Mouse (Mus musculus): ENCODE results near the gene Sim2. TPM values are rescaled to one million over a fixed set of nuclear protein-coding genes. Genes with fewer than 3 reads are reported as not detected.

Gene Sim2
- polyA plus RNA-seq, 1 experiment from 2014 or later: 1.2 TPM

- Histone ChIP-seq H3K27me3 (ENCODE audit: control insufficient read depth, insufficient read depth, low read length) (no peaks in the 10 kb centered on the region; the same call in 1 of the 2 replicates), H3K4me3 (ENCODE audit: low read depth, low read length) (no peak overlapping the region), H3K36me3 (ENCODE audit: control insufficient read depth, insufficient read depth, low read length) (no peaks in the 10 kb centered on the region), H3K9ac (ENCODE audit: low read length) (no peak overlapping the region), H3K9me3 (ENCODE audit: control insufficient read depth, low read length) (no peaks in the 10 kb centered on the region), H3K4me2 (ENCODE audit: low read depth, low read length, severe bottlenecking) (no peak overlapping the region), H3K27ac (ENCODE audit: low read depth, low read length) (no peak overlapping the region), H3K4me1 (replicated peaks; ENCODE audit: control insufficient read depth, insufficient read depth, low read length) (no peaks in the 10 kb centered on the region)
- no peak for ATAC-seq (replicated peaks; ENCODE audit: low FRiP score)
- no peak for DNase-seq (ENCODE audit: low spot score)
- WGBS: 92% methylated on average over 3 of the region's 3 CpGs
Observed at GRCm38 (mm10) chr16:94050368-94050767, 34.4 kb upstream of the Sim2 start.

GRCm38 (mm10) chr16:94055176-94055575 lies 29.6 kb upstream of the Sim2 start:
- no peaks in the 10 kb centered on the region for H3K9me3 ChIP-seq (ENCODE audit: control insufficient read depth, low read length)
- H3K27me3 ChIP-seq (ENCODE audit: control insufficient read depth, insufficient read depth, low read length): no peaks in the 10 kb centered on the region; the same call in 1 of the 2 replicates
- no peak for DNase-seq (ENCODE audit: low spot score)
- no peak for ATAC-seq (replicated peaks; ENCODE audit: low FRiP score)
- no peak overlapping the region for H3K9ac ChIP-seq (ENCODE audit: low read length)
- no peak overlapping the region for H3K4me2 ChIP-seq (ENCODE audit: low read depth, low read length, severe bottlenecking)
- 75% methylated on average over 12 of the region's 12 CpGs for WGBS
- H3K36me3 ChIP-seq (ENCODE audit: control insufficient read depth, insufficient read depth, low read length): no peaks in the 10 kb centered on the region
- H3K4me3 ChIP-seq (ENCODE audit: low read depth, low read length): no peak overlapping the region
- no peak overlapping the region for H3K27ac ChIP-seq (ENCODE audit: low read depth, low read length)
- no peaks in the 10 kb centered on the region for H3K4me1 ChIP-seq (replicated peaks; ENCODE audit: control insufficient read depth, insufficient read depth, low read length)

GRCm38 (mm10) chr16:94055576-94055975 lies 29.2 kb upstream of the Sim2 start:
- Histone ChIP-seq H3K27ac (ENCODE audit: low read depth, low read length) (no peak overlapping the region), H3K9ac (ENCODE audit: low read length) (no peak overlapping the region), H3K9me3 (ENCODE audit: control insufficient read depth, low read length) (no peaks in the 10 kb centered on the region), H3K4me1 (replicated peaks; ENCODE audit: control insufficient read depth, insufficient read depth, low read length) (no peaks in the 10 kb centered on the region), H3K4me2 (ENCODE audit: low read depth, low read length, severe bottlenecking) (no peak overlapping the region), H3K36me3 (ENCODE audit: control insufficient read depth, insufficient read depth, low read length) (no peaks in the 10 kb centered on the region), H3K27me3 (ENCODE audit: control insufficient read depth, insufficient read depth, low read length) (no peaks in the 10 kb centered on the region; the same call in 1 of the 2 replicates), H3K4me3 (ENCODE audit: low read depth, low read length) (no peak overlapping the region)
- no peak for ATAC-seq (replicated peaks; ENCODE audit: low FRiP score)
- WGBS: 34% methylated on average over 8 of the region's 8 CpGs
- no peak for DNase-seq (ENCODE audit: low spot score)

GRCm38 (mm10) chr16:94059820-94060219 lies 24.9 kb upstream of the Sim2 start:
- Histone ChIP-seq H3K9me3 (ENCODE audit: control insufficient read depth, low read length) (no peaks in the 10 kb centered on the region), H3K4me3 (ENCODE audit: low read depth, low read length) (no peak overlapping the region), H3K36me3 (ENCODE audit: control insufficient read depth, insufficient read depth, low read length) (no peaks in the 10 kb centered on the region), H3K9ac (ENCODE audit: low read length) (no peak overlapping the region), H3K27ac (ENCODE audit: low read depth, low read length) (no peak overlapping the region), H3K27me3 (ENCODE audit: control insufficient read depth, insufficient read depth, low read length) (no peaks in the 10 kb centered on the region), H3K4me2 (ENCODE audit: low read depth, low read length, severe bottlenecking) (no peak overlapping the region), H3K4me1 (replicated peaks; ENCODE audit: control insufficient read depth, insufficient read depth, low read length) (no peaks in the 10 kb centered on the region)
- DNase-seq (ENCODE audit: low spot score): no peak
- ATAC-seq (replicated peaks; ENCODE audit: low FRiP score): no peak
- WGBS: 63% methylated on average over 9 of the region's 9 CpGs

- 62% methylated on average over 9 of the region's 9 CpGs for WGBS
- no peak for DNase-seq (ENCODE audit: low spot score)
Observed at GRCm38 (mm10) chr16:94064211-94064610, 20.5 kb upstream of the Sim2 start.

GRCm38 (mm10) chr16:94065728-94066674 lies 18.7 kb upstream of the Sim2 start:
- H3K4me3 ChIP-seq (ENCODE audit: low read depth, low read length): no peak overlapping the region
- no peak overlapping the region for H3K9ac ChIP-seq (ENCODE audit: low read length)
- no peaks in the 10 kb centered on the region for H3K27me3 ChIP-seq (ENCODE audit: control insufficient read depth, insufficient read depth, low read length)
- no peak overlapping the region for H3K27ac ChIP-seq (ENCODE audit: low read depth, low read length)
- H3K4me2 ChIP-seq (ENCODE audit: low read depth, low read length, severe bottlenecking): no peak overlapping the region
- no peaks in the 10 kb centered on the region for H3K9me3 ChIP-seq (ENCODE audit: control insufficient read depth, low read length)
- no peaks in the 10 kb centered on the region for H3K4me1 ChIP-seq (replicated peaks; ENCODE audit: control insufficient read depth, insufficient read depth, low read length)
- no peak for DNase-seq (ENCODE audit: low spot score)
- 71% methylated on average over 24 of the region's 24 CpGs for WGBS
- no peak for ATAC-seq (replicated peaks; ENCODE audit: low FRiP score)
- no peaks in the 10 kb centered on the region for H3K36me3 ChIP-seq (ENCODE audit: control insufficient read depth, insufficient read depth, low read length)

More at GRCm38 (mm10) chr16:94064211-94064610, 20.5 kb upstream of the Sim2 start:
- H3K9me3 ChIP-seq (ENCODE audit: control insufficient read depth, low read length): no peaks in the 10 kb centered on the region
- H3K27me3 ChIP-seq (ENCODE audit: control insufficient read depth, insufficient read depth, low read length): no peaks in the 10 kb centered on the region
- H3K4me2 ChIP-seq (ENCODE audit: low read depth, low read length, severe bottlenecking): no peak overlapping the region
- H3K4me3 ChIP-seq (ENCODE audit: low read depth, low read length): no peak overlapping the region
- no peak overlapping the region for H3K27ac ChIP-seq (ENCODE audit: low read depth, low read length)
- ATAC-seq (replicated peaks; ENCODE audit: low FRiP score): no peak
- no peaks in the 10 kb centered on the region for H3K4me1 ChIP-seq (replicated peaks; ENCODE audit: control insufficient read depth, insufficient read depth, low read length)
- H3K36me3 ChIP-seq (ENCODE audit: control insufficient read depth, insufficient read depth, low read length): no peaks in the 10 kb centered on the region
- no peak overlapping the region for H3K9ac ChIP-seq (ENCODE audit: low read length)

GRCm38 (mm10) chr16:94066771-94067170 lies 18.0 kb upstream of the Sim2 start:
- Histone ChIP-seq H3K4me1 (replicated peaks; ENCODE audit: control insufficient read depth, insufficient read depth, low read length) (no peaks in the 10 kb centered on the region), H3K4me2 (ENCODE audit: low read depth, low read length, severe bottlenecking) (no peak overlapping the region), H3K9me3 (ENCODE audit: control insufficient read depth, low read length) (no peaks in the 10 kb centered on the region), H3K4me3 (ENCODE audit: low read depth, low read length) (no peak overlapping the region), H3K9ac (ENCODE audit: low read length) (no peak overlapping the region), H3K27me3 (ENCODE audit: control insufficient read depth, insufficient read depth, low read length) (no peaks in the 10 kb centered on the region), H3K27ac (ENCODE audit: low read depth, low read length) (no peak overlapping the region), H3K36me3 (ENCODE audit: control insufficient read depth, insufficient read depth, low read length) (no peaks in the 10 kb centered on the region)
- WGBS: 85% methylated on average over 6 of the region's 6 CpGs
- ATAC-seq (replicated peaks; ENCODE audit: low FRiP score) (no peak), DNase-seq (ENCODE audit: low spot score) (no peak)

GRCm38 (mm10) chr16:94067280-94067679 lies 17.5 kb upstream of the Sim2 start:
- no peak overlapping the region for H3K27ac ChIP-seq (ENCODE audit: low read depth, low read length)
- DNase-seq (ENCODE audit: low spot score): no peak
- no peak overlapping the region for H3K9ac ChIP-seq (ENCODE audit: low read length)
- no peaks in the 10 kb centered on the region for H3K9me3 ChIP-seq (ENCODE audit: control insufficient read depth, low read length)
- WGBS: 50% methylated on average over 5 of the region's 5 CpGs
- ATAC-seq (replicated peaks; ENCODE audit: low FRiP score): no peak
- H3K4me1 ChIP-seq (replicated peaks; ENCODE audit: control insufficient read depth, insufficient read depth, low read length): no peaks in the 10 kb centered on the region
- no peak overlapping the region for H3K4me2 ChIP-seq (ENCODE audit: low read depth, low read length, severe bottlenecking)
- H3K4me3 ChIP-seq (ENCODE audit: low read depth, low read length): no peak overlapping the region
- no peaks in the 10 kb centered on the region for H3K27me3 ChIP-seq (ENCODE audit: control insufficient read depth, insufficient read depth, low read length)
- H3K36me3 ChIP-seq (ENCODE audit: control insufficient read depth, insufficient read depth, low read length): no peaks in the 10 kb centered on the region

- no peaks in the 10 kb centered on the region; the same call in 1 of the 2 replicates for H3K9me3 ChIP-seq (ENCODE audit: control insufficient read depth, low read length)
- no peak overlapping the region for H3K4me2 ChIP-seq (ENCODE audit: low read depth, low read length, severe bottlenecking)
- H3K4me3 ChIP-seq (ENCODE audit: low read depth, low read length): no peak overlapping the region
- DNase-seq (ENCODE audit: low spot score): no peak
- no peaks in the 10 kb centered on the region for H3K36me3 ChIP-seq (ENCODE audit: control insufficient read depth, insufficient read depth, low read length)
- ATAC-seq (replicated peaks; ENCODE audit: low FRiP score): no peak
- 92% methylated on average over 5 of the region's 5 CpGs for WGBS
- H3K4me1 ChIP-seq (replicated peaks; ENCODE audit: control insufficient read depth, insufficient read depth, low read length): no peaks in the 10 kb centered on the region
- no peak overlapping the region for H3K27ac ChIP-seq (ENCODE audit: low read depth, low read length)
- no peak overlapping the region for H3K9ac ChIP-seq (ENCODE audit: low read length)
- no peaks in the 10 kb centered on the region for H3K27me3 ChIP-seq (ENCODE audit: control insufficient read depth, insufficient read depth, low read length)
Observed at GRCm38 (mm10) chr16:94069061-94069460, 15.7 kb upstream of the Sim2 start.
